Mouse (Mus musculus) hindlimb bud, embryonic 11.5 days (tissue): Measurements from ENCODE around the gene Fam213b.
A peak's percentile ranks its signal among the peaks of the same experiment; 100 is the strongest.

Source experiments
- DNase-seq: peaks from one replicate; pipeline ENCODE4 v3.0.0-alpha.2; 2012; ENCODE audit warnings: low read depth, low spot score; ENCODE audit errors: extremely low spot score

Fam213b gene

GRCm38 (mm10) chr4:154882014-154882659 is 16.8 kb downstream of the Fam213b start:
- no peak for DNase-seq

GRCm38 (mm10) chr4:154880730-154881129 is 18.2 kb downstream of the Fam213b start:
- DNase-seq = no peak

GRCm38 (mm10) chr4:154877864-154878548 is 20.9 kb downstream of the Fam213b start:
- DNase-seq = peak; percentile 94

GRCm38 (mm10) chr4:154873186-154873585 is 25.7 kb downstream of the Fam213b start:
- DNase-seq = no peak

GRCm38 (mm10) chr4:154871757-154872251 is 27.1 kb downstream of the Fam213b start:
- DNase-seq = no peak

GRCm38 (mm10) chr4:154870721-154871120 is 28.2 kb downstream of the Fam213b start:
- DNase-seq = no peak

GRCm38 (mm10) chr4:154869440-154869839 is 29.5 kb downstream of the Fam213b start, which contains the start of gene Mmel1:
Gene Mmel1, plus strand, starts transcription at chr4:154869585.
- DNase-seq = no peak

GRCm38 (mm10) chr4:154867257-154867656 is 31.7 kb downstream of the Fam213b start:
- no peak for DNase-seq

GRCm38 (mm10) chr4:154866391-154866790 is 32.5 kb downstream of the Fam213b start:
- DNase-seq = no peak

- no peak for DNase-seq
Observed at GRCm38 (mm10) chr4:154864961-154865760, 33.8 kb downstream of the Fam213b start.

GRCm38 (mm10) chr4:154864271-154864771 is 34.6 kb downstream of the Fam213b start:
- DNase-seq = peak; percentile 79

- no peak for DNase-seq
Observed at GRCm38 (mm10) chr4:154863436-154863935, 35.4 kb downstream of the Fam213b start.

- no peak for DNase-seq
Observed at GRCm38 (mm10) chr4:154861967-154862366, 37.0 kb downstream of the Fam213b start.

- DNase-seq = no peak
Observed at GRCm38 (mm10) chr4:154858601-154859000, 40.3 kb downstream of the Fam213b start.

- no peak for DNase-seq
Observed at GRCm38 (mm10) chr4:154857366-154858240, 41.3 kb downstream of the Fam213b start.

GRCm38 (mm10) chr4:154856882-154857281 is 42.1 kb downstream of the Fam213b start:
- no peak for DNase-seq

- no peak for DNase-seq
Observed at GRCm38 (mm10) chr4:154856480-154856837, 42.5 kb downstream of the Fam213b start.

GRCm38 (mm10) chr4:154855721-154856479 is 43.0 kb downstream of the Fam213b start:
- peak; percentile 69 for DNase-seq

- DNase-seq = no peak
Observed at GRCm38 (mm10) chr4:154854676-154855345, 44.1 kb downstream of the Fam213b start.
